Mouse (Mus musculus) ES-Bruce4 (cell line): ENCODE results near the gene Smug1. TPM values are rescaled to one million over a fixed set of nuclear protein-coding genes. Genes with fewer than 3 reads are reported as not detected.

ENCODE experiments used
- H3K27ac ChIP-seq: 2 replicates; pipeline ENCODE4 v1.5.1; 2012; ENCODE audit warnings: low read length, inconsistent platforms; ENCODE audit not compliant: insufficient read depth
- H3K27me3 ChIP-seq: 2 replicates; pipeline ENCODE4 v1.6.1; 2012; ENCODE audit warnings: mild to moderate bottlenecking, low read length, inconsistent platforms; ENCODE audit not compliant: control insufficient read depth, poor library complexity, insufficient read depth, severe bottlenecking
- H3K36me3 ChIP-seq: 2 replicates; pipeline ENCODE4 v1.6.1; 2012; ENCODE audit warnings: inconsistent platforms, mild to moderate bottlenecking, low read length, moderate library complexity; ENCODE audit not compliant: control insufficient read depth, poor library complexity, insufficient read depth, severe bottlenecking
- H3K4me1 ChIP-seq: one replicate; pipeline ENCODE4 v1.8.1; 2011; ENCODE audit warnings: low read length; ENCODE audit not compliant: control insufficient read depth, insufficient read depth
- H3K4me3 ChIP-seq: 2 replicates; pipeline ENCODE4 v1.5.1; 2011; ENCODE audit warnings: low read depth, mild to moderate bottlenecking, low read length
- H3K9ac ChIP-seq: 2 replicates; pipeline ENCODE4 v1.6.1; 2012; ENCODE audit warnings: low read depth, mild to moderate bottlenecking, inconsistent platforms; ENCODE audit not compliant: poor library complexity, severe bottlenecking
- H3K9me3 ChIP-seq: replicated peaks from 2 replicates; pipeline ENCODE4 v1.6.1; 2012; ENCODE audit warnings: mild to moderate bottlenecking, low read length, inconsistent platforms; ENCODE audit not compliant: control insufficient read depth, poor library complexity, insufficient read depth, severe bottlenecking
- CTCF ChIP-seq: IDR thresholded peaks from one replicate; pipeline ENCODE4 v1.8.1; 2011; ENCODE audit warnings: low read depth, low read length
- EP300 ChIP-seq: IDR thresholded peaks from 2 replicates; pipeline ENCODE4 v1.6.1; 2011; ENCODE audit warnings: low read depth, low read length; ENCODE audit not compliant: insufficient read depth
- POLR2A ChIP-seq: IDR thresholded peaks from one replicate; pipeline ENCODE4 v1.8.1; 2011; ENCODE audit warnings: low read length; ENCODE audit not compliant: insufficient read depth
- polyA plus RNA-seq: library from polyadenylated mRNA; stranded (reverse); fragments of >200 nt; gene quantifications from 2 replicates; pipeline ENCODE4 v1.2.4, GENCODE M21; 2011; ENCODE audit warnings: low read depth; ENCODE audit not compliant: missing spikeins, insufficient read depth, insufficient read length

The Smug1 gene
- polyA plus RNA-seq, 1 experiment: 15.3 TPM

GRCm38 (mm10) chr15:103202088-103202793 is 35.3 kb upstream of the Smug1 start:
- Histone ChIP-seq H3K36me3 (peaks cover 84% of the 10 kb centered on the region), H3K27ac (no peak overlapping the region), H3K9ac (no peak overlapping the region), H3K27me3 (no peaks in the 10 kb centered on the region), H3K9me3 (no peaks in the 10 kb centered on the region), H3K4me3 (no peak overlapping the region), H3K4me1 (no peaks in the 10 kb centered on the region)
- TF ChIP-seq CTCF: no peak
- TF ChIP-seq POLR2A: no peak
- TF ChIP-seq EP300: no peak

- no peak overlapping the region; the same call in 1 of the 2 replicates for H3K27ac ChIP-seq
- no peaks in the 10 kb centered on the region for H3K4me1 ChIP-seq
- no peak overlapping the region for H3K4me3 ChIP-seq
- no peak overlapping the region for H3K9ac ChIP-seq
- TF ChIP-seq POLR2A (no peak), EP300 (no peak), CTCF (no peak)
- H3K27me3 ChIP-seq: no peaks in the 10 kb centered on the region
- H3K9me3 ChIP-seq: no peaks in the 10 kb centered on the region
- peaks cover 72% of the 10 kb centered on the region for H3K36me3 ChIP-seq
Measured at GRCm38 (mm10) chr15:103197785-103198184, 30.9 kb upstream of the Smug1 start.

- H3K36me3 ChIP-seq: peaks cover 77% of the 10 kb centered on the region
Measured at GRCm38 (mm10) chr15:103196835-103197234, 29.9 kb upstream of the Smug1 start.

GRCm38 (mm10) chr15:103193606-103194005 is 26.7 kb upstream of the Smug1 start:
- Histone ChIP-seq H3K4me1 (no peaks in the 10 kb centered on the region), H3K27ac (no peak overlapping the region), H3K27me3 (no peaks in the 10 kb centered on the region), H3K9ac (no peak overlapping the region), H3K36me3 (peaks cover 61% of the 10 kb centered on the region), H3K9me3 (no peaks in the 10 kb centered on the region), H3K4me3 (no peak overlapping the region)
- no peak for TF ChIP-seq POLR2A
- no peak for TF ChIP-seq EP300
- no peak for TF ChIP-seq CTCF

More at GRCm38 (mm10) chr15:103196835-103197234, 29.9 kb upstream of the Smug1 start:
- H3K27me3 ChIP-seq: no peaks in the 10 kb centered on the region
- H3K4me1 ChIP-seq: no peaks in the 10 kb centered on the region
- H3K9ac ChIP-seq: no peak overlapping the region
- no peak overlapping the region for H3K4me3 ChIP-seq
- no peak overlapping the region for H3K27ac ChIP-seq
- TF ChIP-seq EP300: no peak
- no peak for TF ChIP-seq CTCF
- TF ChIP-seq POLR2A: no peak
- H3K9me3 ChIP-seq: no peaks in the 10 kb centered on the region

GRCm38 (mm10) chr15:103190531-103191462 is 23.9 kb upstream of the Smug1 start:
- no peak for TF ChIP-seq EP300
- TF ChIP-seq CTCF: peak; percentile 77
- no peak for TF ChIP-seq POLR2A
- peaks cover 33% of the 10 kb centered on the region for H3K36me3 ChIP-seq
- no peak overlapping the region for H3K27ac ChIP-seq
- no peaks in the 10 kb centered on the region for H3K9me3 ChIP-seq
- no peak overlapping the region for H3K9ac ChIP-seq
- H3K4me3 ChIP-seq: no peak overlapping the region
- H3K27me3 ChIP-seq: no peaks in the 10 kb centered on the region
- H3K4me1 ChIP-seq: no peaks in the 10 kb centered on the region

GRCm38 (mm10) chr15:103190083-103190482 is 23.2 kb upstream of the Smug1 start:
- TF ChIP-seq EP300: no peak
- TF ChIP-seq CTCF: no peak
- TF ChIP-seq POLR2A: no peak
- H3K36me3 ChIP-seq: peaks cover 30% of the 10 kb centered on the region
- H3K4me3 ChIP-seq: no peak overlapping the region
- no peak overlapping the region for H3K9ac ChIP-seq
- H3K9me3 ChIP-seq: no peaks in the 10 kb centered on the region
- H3K27me3 ChIP-seq: no peaks in the 10 kb centered on the region
- no peak overlapping the region for H3K27ac ChIP-seq
- H3K4me1 ChIP-seq: no peaks in the 10 kb centered on the region
